Mouse (Mus musculus) brain, embryonic 14.5 days (tissue): ENCODE data around the gene Cdr2.

ENCODE experiments used
- CTCF ChIP-seq: fragments of 200-500 bp; IDR thresholded peaks from 2 replicates; pipeline ENCODE4 v1.5.1; 2012; ENCODE audit warnings: inconsistent platforms, mild to moderate bottlenecking, moderate library complexity, borderline replicate concordance; ENCODE audit not compliant: insufficient read depth, insufficient read length; ENCODE audit errors: extremely low read depth
- POLR2A ChIP-seq: fragments of 200-500 bp; IDR thresholded peaks from 2 replicates; pipeline ENCODE4 v1.6.1; 2012; ENCODE audit warnings: mild to moderate bottlenecking, inconsistent platforms, borderline replicate concordance; ENCODE audit not compliant: poor library complexity, insufficient read depth, insufficient read length, severe bottlenecking; ENCODE audit errors: extremely low read depth

DNA sequence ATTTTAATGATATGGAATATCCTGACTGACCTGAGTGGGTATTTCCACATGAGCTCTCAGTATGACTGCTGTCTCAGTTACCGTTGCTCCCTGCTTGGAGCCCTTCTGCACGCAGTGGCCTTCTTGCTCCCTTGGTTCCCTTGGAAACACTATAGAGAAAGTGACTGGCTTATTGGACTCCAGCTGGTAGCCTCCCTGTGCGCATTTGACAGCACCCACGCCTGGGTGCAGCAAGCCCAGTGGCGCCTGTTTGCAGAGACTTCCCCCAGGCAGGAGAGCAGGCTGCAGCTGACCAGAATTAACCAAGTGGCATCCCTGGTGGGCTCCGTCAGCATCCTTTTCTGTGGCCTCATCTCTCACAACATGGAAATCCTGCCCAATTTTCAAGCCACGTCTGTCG lies 9.1 kb upstream of the Cdr2 start:
- TF ChIP-seq CTCF (no peak), POLR2A (no peak)
